Mouse (Mus musculus): ENCODE results near the gene Cypt3.

The Cypt3 gene

GRCm38 (mm10) chrX:153558293-153558692, at the start of gene Cypt3:
Cypt3 (plus strand) TSS chrX:153558593.
- DNase-seq: no peak

- DNase-seq: no peak
These were observed 42.9 kb upstream of the Cypt3 start for GRCm38 (mm10) chrX:153515491-153515890.

- no peak for DNase-seq
These were observed 30.0 kb upstream of the Cypt3 start for GRCm38 (mm10) chrX:153528399-153528798.

- DNase-seq: no peak
These were observed 1.8 kb upstream of the Cypt3 start for GRCm38 (mm10) chrX:153556634-153557033.

- DNase-seq: no peak
These were observed 6.3 kb downstream of the Cypt3 start for GRCm38 (mm10) chrX:153564650-153565049.

GRCm38 (mm10) chrX:153599583-153599982, 41.2 kb downstream of the Cypt3 start:
- no peak for DNase-seq
